Mouse (Mus musculus): ENCODE results near the gene Tada2b. TPM values are rescaled to one million over a fixed set of nuclear protein-coding genes. Genes with fewer than 3 reads are reported as not detected.

Gene Tada2b
- total and polyA plus RNA-seq, 3 experiments = 9.6 to 24.9 TPM; not detected in 1

GRCm38 (mm10) chr5:36494709-36495108, 10.6 kb upstream of the Tada2b start:
- no peak for DNase-seq (ENCODE audit: low read depth, low spot score)
- peaks cover 0 to 2% of the 10 kb centered on the region in 2 experiments; a peak in 2 of 4 replicates for H3K36me3 ChIP-seq (ENCODE audit: control insufficient read depth in 1 of 2, insufficient read depth in 2 of 2, low read length in 2 of 2)

GRCm38 (mm10) chr5:36493919-36494318, 9.8 kb upstream of the Tada2b start:
- no peak for DNase-seq (ENCODE audit: low read depth, low spot score)
- TF ChIP-seq GATA1 (IDR thresholded peaks at IDR 0.05; ENCODE audit: low read depth, low read length) (no peak), ELF1 (IDR thresholded peaks at IDR 0.05; ENCODE audit: low read depth, low read length) (no peak), SMC3 (IDR thresholded peaks at IDR 0.05; ENCODE audit: low read depth, low read length) (no peak), ZNF384 (IDR thresholded peaks at IDR 0.05; ENCODE audit: low read depth, low read length) (no peak), POLR2AphosphoS5 (IDR thresholded peaks at IDR 0.05; ENCODE audit: borderline replicate concordance, low read depth, low read length) (no peak), MYB (IDR thresholded peaks at IDR 0.05; ENCODE audit: low read depth, low read length) (no peak), RCOR1 (IDR thresholded peaks at IDR 0.05; ENCODE audit: low read depth, low read length) (no peak), SIN3A (IDR thresholded peaks at IDR 0.05; ENCODE audit: low read length) (no peak), TCF12 (IDR thresholded peaks at IDR 0.05; ENCODE audit: low read depth, low read length) (no peak), USF1 (IDR thresholded peaks at IDR 0.05; ENCODE audit: low read depth, low read length) (no peak), MEF2A (IDR thresholded peaks at IDR 0.05; ENCODE audit: extremely low read depth, insufficient replicate concordance, low read depth, low read length, poor library complexity, severe bottlenecking) (no peak), E2F4 (IDR thresholded peaks at IDR 0.05; ENCODE audit: borderline replicate concordance, low read depth, low read length) (no peak), KAT2A (conservative IDR thresholded peaks at IDR 0.05; ENCODE audit: low read depth, low read length) (no peak), EP300 (IDR thresholded peaks at IDR 0.05; ENCODE audit: low read depth in 1 of 2, low read length in 2 of 2) (no peak), GABPA (IDR thresholded peaks at IDR 0.05; ENCODE audit: low read depth, low read length) (no peak), BHLHE40 (IDR thresholded peaks at IDR 0.05; ENCODE audit: borderline replicate concordance, low read depth, low read length) (no peak), MAX (IDR thresholded peaks at IDR 0.05; ENCODE audit: low read length) (no peak), TAL1 (IDR thresholded peaks at IDR 0.05; ENCODE audit: low read length) (no peak)
- no peak overlapping the region for H3K9ac ChIP-seq (ENCODE audit: control insufficient read depth, low read depth, low read length, poor library complexity, severe bottlenecking)

More at GRCm38 (mm10) chr5:36494709-36495108, 10.6 kb upstream of the Tada2b start:
- Histone ChIP-seq H3K4me1 (ENCODE audit: control insufficient read depth in 1 of 2, insufficient read depth in 2 of 2, low read length in 2 of 2) (no peaks in the 10 kb centered on the region), H3K4me3 (ENCODE audit: control insufficient read depth in 1 of 2, insufficient read depth in 1 of 2, low read depth in 2 of 2, low read length in 2 of 2) (no peak overlapping the region), H3K79me2 (ENCODE audit: control insufficient read depth, insufficient read depth, low read length, poor library complexity) (no peaks in the 10 kb centered on the region), H3K9me3 (replicated peaks; ENCODE audit: insufficient read depth, low read length) (no peaks in the 10 kb centered on the region), H3K27ac (ENCODE audit: control insufficient read depth, low read depth, low read length) (no peak overlapping the region), H3K27me3 (ENCODE audit: control insufficient read depth in 1 of 2, insufficient read depth in 2 of 2, low read length in 2 of 2) (no peaks in the 10 kb centered on the region), H3K9ac (ENCODE audit: control insufficient read depth, low read depth, low read length, poor library complexity, severe bottlenecking) (no peak overlapping the region)
- TF ChIP-seq JUND (IDR thresholded peaks at IDR 0.05; ENCODE audit: low read depth, low read length) (no peak), CTCF (IDR thresholded peaks at IDR 0.05 in 2 of 3, conservative IDR thresholded peaks at IDR 0.05 in 1 of 3; ENCODE audit: control insufficient read depth in 1 of 3, insufficient read depth in 1 of 3, low read depth in 2 of 3, low read length in 3 of 3, poor library complexity in 1 of 3, severe bottlenecking in 1 of 3) (no peak)

More at GRCm38 (mm10) chr5:36493919-36494318, 9.8 kb upstream of the Tada2b start:
- Histone ChIP-seq H3K9me3 (replicated peaks; ENCODE audit: insufficient read depth, low read length) (no peaks in the 10 kb centered on the region), H3K27ac (ENCODE audit: control insufficient read depth, low read depth, low read length) (no peak overlapping the region), H3K27me3 (ENCODE audit: control insufficient read depth in 1 of 2, insufficient read depth in 2 of 2, low read length in 2 of 2) (no peaks in the 10 kb centered on the region), H3K4me3 (ENCODE audit: control insufficient read depth in 1 of 2, insufficient read depth in 1 of 2, low read depth in 2 of 2, low read length in 2 of 2) (no peak overlapping the region), H3K36me3 (ENCODE audit: control insufficient read depth in 1 of 2, insufficient read depth in 2 of 2, low read length in 2 of 2) (no peaks in the 10 kb centered on the region; a peak in 1 of 4 replicates), H3K79me2 (ENCODE audit: control insufficient read depth, insufficient read depth, low read length, poor library complexity) (no peaks in the 10 kb centered on the region), H3K4me1 (ENCODE audit: control insufficient read depth in 1 of 2, insufficient read depth in 2 of 2, low read length in 2 of 2) (no peaks in the 10 kb centered on the region)

Data from MEL (cell line).